8 mouse cellular contexts compared by ENCODE assay signal in the genomic region with DNA sequence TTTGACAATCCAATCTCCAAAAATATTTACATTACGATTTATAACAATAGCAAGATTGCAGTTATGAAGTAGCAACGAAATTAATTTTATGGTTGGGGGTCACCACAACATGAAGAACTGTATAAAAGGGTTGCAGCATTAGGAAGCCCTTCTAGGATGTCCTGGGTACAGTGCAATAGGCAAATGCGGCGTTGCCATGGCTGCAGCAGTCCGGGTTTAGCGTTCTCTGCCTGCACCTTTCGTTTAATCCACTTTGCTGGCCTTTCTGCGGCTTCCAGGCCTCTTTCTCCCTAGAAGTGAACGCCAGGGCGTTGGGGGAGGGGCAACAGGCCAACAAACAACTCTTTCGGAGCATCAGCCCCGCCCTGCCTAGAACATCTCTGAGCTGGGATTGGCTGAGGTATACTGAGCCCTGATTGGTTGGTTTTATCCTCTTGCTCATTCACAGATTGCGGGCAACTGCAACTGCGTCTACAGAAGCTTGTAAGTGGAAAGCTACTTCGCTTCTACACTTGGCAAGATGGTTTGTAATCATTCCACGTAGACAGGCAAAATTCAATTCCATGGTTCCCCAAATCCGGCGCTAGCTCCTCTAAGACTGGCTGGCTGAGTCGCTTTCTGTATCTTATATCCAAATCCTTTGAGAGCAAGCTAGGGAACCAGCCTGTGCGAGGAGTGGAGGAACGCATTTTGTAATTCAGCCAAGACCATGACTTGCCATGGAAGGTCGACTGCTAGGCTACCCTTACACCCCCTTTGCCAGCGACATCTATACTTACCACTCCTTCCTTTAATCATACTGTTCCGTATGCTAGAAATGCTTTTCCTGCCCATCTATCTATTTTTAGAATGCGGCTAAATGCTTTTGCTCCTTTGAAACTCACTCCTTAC. TPM values are rescaled to one million over a fixed set of nuclear protein-coding genes. Genes with fewer than 3 reads are reported as not detected.
A peak's percentile ranks its signal among the peaks of the same experiment; 100 is the strongest.
DNase-seq lines count a peak whose midpoint lies in the region; ATAC-seq lines count a peak whose summit lies in the region.

No protein-coding gene starts in this region.

- peak overlapping the region; percentile 84 for H3K27ac ChIP-seq in hindbrain, embryonic 15.5 days (replicated peaks)

- H3K4me3 ChIP-seq in hindbrain, embryonic 15.5 days: peak overlapping the region; percentile 36

- peak; percentile 99 for ATAC-seq in hindbrain, embryonic 15.5 days (ENCODE audit: low FRiP score, low read depth)

- peaks cover 18% of the 10 kb centered on the region for H3K36me3 ChIP-seq in hindbrain, embryonic 15.5 days

- peak overlapping the region; percentile 52 for H3K9ac ChIP-seq in hindbrain, embryonic 15.5 days

- H3K4me2 ChIP-seq in hindbrain, embryonic 15.5 days: peak overlapping the region; percentile 83

- 6% methylated on average over 25 of the region's 25 CpGs for WGBS in hindbrain, embryonic 15.5 days

- DNase-seq in WW6 (ENCODE audit: low read depth, low spot score): peak; percentile 91
- peak; percentile 81 to 92 for DNase-seq in cerebellum, postnatal 4 days (ENCODE audit: low spot score in 2 of 2)
- peak; percentile 92 for DNase-seq in gastrocnemius, adult 18-20 months (ENCODE audit: low spot score)
- peak; percentile 64 to 84 for DNase-seq in layer of hippocampus, postnatal 25 days (ENCODE audit: extremely low spot score in 1 of 2, low spot score in 1 of 2)
- peak; percentile 97 for DNase-seq in lung, postnatal 10 days
- DNase-seq in ovary, postnatal 14 days (ENCODE audit: low spot score): peak; percentile 83
- DNase-seq in thymus, postnatal 0 days (ENCODE audit: low spot score): peak; percentile 89

- peaks cover 16% of the 10 kb centered on the region for H3K4me1 ChIP-seq in hindbrain, embryonic 15.5 days (replicated peaks)

- H3K9me3 ChIP-seq in hindbrain, embryonic 15.5 days: no peaks in the 10 kb centered on the region

- H3K27me3 ChIP-seq in hindbrain, embryonic 15.5 days: no peaks in the 10 kb centered on the region

RNA-seq across cellular contexts. Expression of a gene that starts 10.9 kb away (rescaled TPM):
- 100 to 1,000 TPM in 1 of 2 experiments, 10 to 100 TPM in 1; 95.6 to 121 TPM for total RNA-seq in gastrocnemius, adult 18-20 months (2021)
- polyA plus RNA-seq in hindbrain, embryonic 15.5 days (2015; fragmentation: Nextera tagmentation; extraction: Ambion mirVana): 46.3 and 49.7 TPM in 2 replicates
- total RNA-seq in layer of hippocampus, postnatal 25 days (2021): 10 to 100 TPM; 26.0 to 33.3 TPM
- 10.7 and 11.4 TPM in 2 replicates for polyA plus RNA-seq in thymus, postnatal 0 days (2015; fragmentation: Nextera tagmentation; extraction: Ambion mirVana)

RNA-seq across cellular contexts. Expression of a gene that starts 18.9 kb away (rescaled TPM):
- 10 to 100 TPM; 84.6 to 89.9 TPM for total RNA-seq in gastrocnemius, adult 18-20 months (2021)
- 41.8 and 43.9 TPM in 2 replicates for polyA plus RNA-seq in hindbrain, embryonic 15.5 days (2015; fragmentation: Nextera tagmentation; extraction: Ambion mirVana)
- 10 to 100 TPM; 22.1 TPM for total RNA-seq in layer of hippocampus, postnatal 25 days (2021)
- polyA plus RNA-seq in thymus, postnatal 0 days (2015; fragmentation: Nextera tagmentation; extraction: Ambion mirVana): 32.8 and 33.1 TPM in 2 replicates

RNA-seq across cellular contexts. Expression of a gene that starts 39.8 kb away (rescaled TPM):
- 10 to 100 TPM; 53.7 to 75.2 TPM for total RNA-seq in gastrocnemius, adult 18-20 months (2021)
- polyA plus RNA-seq in hindbrain, embryonic 15.5 days (2015; fragmentation: Nextera tagmentation; extraction: Ambion mirVana): 215 and 220 TPM in 2 replicates
- total RNA-seq in layer of hippocampus, postnatal 25 days (2021): 100 to 1,000 TPM; 191 to 221 TPM
- 308 and 311 TPM in 2 replicates for polyA plus RNA-seq in thymus, postnatal 0 days (2015; fragmentation: Nextera tagmentation; extraction: Ambion mirVana)

Comparison
In these comparisons a context has a peak if more than half of its experiments do, and no peak if none do; other contexts are left out.
1. Peak in every context shown above with its lines: DNase-seq, ATAC-seq, H3K4me3 ChIP-seq and H3K27ac ChIP-seq.